Mouse (Mus musculus): Measurements from ENCODE around the gene Ptprb. TPM values are rescaled to one million over a fixed set of nuclear protein-coding genes. Genes with fewer than 3 reads are reported as not detected.

The Ptprb gene
- total and polyA plus RNA-seq, 3 experiments = not detected

- Histone ChIP-seq H3K4me3 (ENCODE audit: control insufficient read depth in 1 of 2, insufficient read depth in 1 of 2, low read depth in 2 of 2, low read length in 2 of 2) (no peak overlapping the region), H3K9me3 (replicated peaks; ENCODE audit: insufficient read depth, low read length) (no peaks in the 10 kb centered on the region), H3K27ac (ENCODE audit: control insufficient read depth, low read depth, low read length) (no peak overlapping the region), H3K36me3 (ENCODE audit: control insufficient read depth in 1 of 2, insufficient read depth in 2 of 2, low read length in 2 of 2) (no peaks in the 10 kb centered on the region), H3K4me1 (ENCODE audit: control insufficient read depth in 1 of 2, insufficient read depth in 2 of 2, low read length in 2 of 2) (no peaks in the 10 kb centered on the region), H3K79me2 (ENCODE audit: control insufficient read depth, insufficient read depth, low read length, poor library complexity) (no peaks in the 10 kb centered on the region), H3K9ac (ENCODE audit: control insufficient read depth, low read depth, low read length, poor library complexity, severe bottlenecking) (no peak overlapping the region), H3K27me3 (ENCODE audit: control insufficient read depth in 1 of 2, insufficient read depth in 2 of 2, low read length in 2 of 2) (no peaks in the 10 kb centered on the region)
- TF ChIP-seq GABPA (IDR thresholded peaks at IDR 0.05; ENCODE audit: low read depth, low read length) (no peak), KAT2A (conservative IDR thresholded peaks at IDR 0.05; ENCODE audit: low read depth, low read length) (no peak), ZKSCAN1 (IDR thresholded peaks at IDR 0.05; ENCODE audit: low read depth, low read length) (no peak), MAZ (IDR thresholded peaks at IDR 0.05; ENCODE audit: low read depth, low read length) (no peak), CHD2 (IDR thresholded peaks at IDR 0.05; ENCODE audit: low read length) (no peak), MAFK (IDR thresholded peaks at IDR 0.05; ENCODE audit: borderline replicate concordance, low read depth, low read length) (no peak), NRF1 (IDR thresholded peaks at IDR 0.05; ENCODE audit: insufficient read depth, low read depth, low read length, poor library complexity, severe bottlenecking) (no peak), E2F4 (IDR thresholded peaks at IDR 0.05; ENCODE audit: borderline replicate concordance, low read depth, low read length) (no peak), MAX (IDR thresholded peaks at IDR 0.05; ENCODE audit: low read length) (no peak), ZC3H11A (IDR thresholded peaks at IDR 0.05; ENCODE audit: low read depth, low read length) (no peak), RAD21 (IDR thresholded peaks at IDR 0.05; ENCODE audit: low read depth, low read length) (no peak), ZNF384 (IDR thresholded peaks at IDR 0.05; ENCODE audit: low read depth, low read length) (no peak), MYC (IDR thresholded peaks at IDR 0.05; ENCODE audit: low read depth, low read length) (no peak), ETS1 (IDR thresholded peaks at IDR 0.05; ENCODE audit: low read depth, low read length) (no peak), TAL1 (IDR thresholded peaks at IDR 0.05; ENCODE audit: low read length) (no peak), ZMIZ1 (IDR thresholded peaks at IDR 0.05; ENCODE audit: low read depth, low read length) (no peak), POLR2AphosphoS2 (IDR thresholded peaks at IDR 0.05; ENCODE audit: low read length) (no peak), MYB (IDR thresholded peaks at IDR 0.05; ENCODE audit: low read depth, low read length) (no peak), CTCF (IDR thresholded peaks at IDR 0.05 in 2 of 3, conservative IDR thresholded peaks at IDR 0.05 in 1 of 3; ENCODE audit: control insufficient read depth in 1 of 3, insufficient read depth in 1 of 3, low read depth in 2 of 3, low read length in 3 of 3, poor library complexity in 1 of 3, severe bottlenecking in 1 of 3) (no peak)
- DNase-seq (ENCODE audit: low read depth, low spot score) = no peak
Observed at GRCm38 (mm10) chr10:116384401-116384800, 109.1 kb downstream of the Ptprb start.

- H3K9ac ChIP-seq (ENCODE audit: control insufficient read depth, low read depth, low read length, poor library complexity, severe bottlenecking) = no peak overlapping the region
- no peaks in the 10 kb centered on the region for H3K4me1 ChIP-seq (ENCODE audit: control insufficient read depth in 1 of 2, insufficient read depth in 2 of 2, low read length in 2 of 2)
- no peak overlapping the region for H3K4me3 ChIP-seq (ENCODE audit: control insufficient read depth in 1 of 2, insufficient read depth in 1 of 2, low read depth in 2 of 2, low read length in 2 of 2)
- no peak overlapping the region for H3K27ac ChIP-seq (ENCODE audit: control insufficient read depth, low read depth, low read length)
- no peak for DNase-seq (ENCODE audit: low read depth, low spot score)
- H3K9me3 ChIP-seq (replicated peaks; ENCODE audit: insufficient read depth, low read length) = no peaks in the 10 kb centered on the region
- H3K27me3 ChIP-seq (ENCODE audit: control insufficient read depth in 1 of 2, insufficient read depth in 2 of 2, low read length in 2 of 2) = no peaks in the 10 kb centered on the region
- no peaks in the 10 kb centered on the region for H3K79me2 ChIP-seq (ENCODE audit: control insufficient read depth, insufficient read depth, low read length, poor library complexity)
- no peaks in the 10 kb centered on the region for H3K36me3 ChIP-seq (ENCODE audit: control insufficient read depth in 1 of 2, insufficient read depth in 2 of 2, low read length in 2 of 2)
- no peak for TF ChIP-seq GATA1 (IDR thresholded peaks at IDR 0.05; ENCODE audit: low read depth, low read length)
- no peak for TF ChIP-seq POLR2A (IDR thresholded peaks at IDR 0.05; ENCODE audit: control insufficient read depth in 1 of 2, insufficient read depth in 1 of 2, low read depth in 1 of 2, low read length in 2 of 2, poor library complexity in 1 of 2)
- TF ChIP-seq SMC3 (IDR thresholded peaks at IDR 0.05; ENCODE audit: low read depth, low read length) = no peak
- no peak for TF ChIP-seq TAL1 (IDR thresholded peaks at IDR 0.05; ENCODE audit: low read length)
- no peak for TF ChIP-seq EP300 (IDR thresholded peaks at IDR 0.05; ENCODE audit: low read depth in 1 of 2, low read length in 2 of 2)
- TF ChIP-seq RCOR1 (IDR thresholded peaks at IDR 0.05; ENCODE audit: low read depth, low read length) = no peak
- TF ChIP-seq ZKSCAN1 (IDR thresholded peaks at IDR 0.05; ENCODE audit: low read depth, low read length) = no peak
- no peak for TF ChIP-seq UBTF (IDR thresholded peaks at IDR 0.05; ENCODE audit: borderline replicate concordance, insufficient read depth, low read depth, low read length)
- TF ChIP-seq HCFC1 (IDR thresholded peaks at IDR 0.05; ENCODE audit: low read depth, low read length) = no peak
- no peak for TF ChIP-seq GABPA (IDR thresholded peaks at IDR 0.05; ENCODE audit: low read depth, low read length)
- no peak for TF ChIP-seq USF2 (IDR thresholded peaks at IDR 0.05; ENCODE audit: borderline replicate concordance in 1 of 2, insufficient read depth in 1 of 2, low read depth in 1 of 2, low read length in 2 of 2)
- no peak for TF ChIP-seq ZMIZ1 (IDR thresholded peaks at IDR 0.05; ENCODE audit: low read depth, low read length)
- TF ChIP-seq KAT2A (conservative IDR thresholded peaks at IDR 0.05; ENCODE audit: low read depth, low read length) = no peak
- TF ChIP-seq CHD2 (IDR thresholded peaks at IDR 0.05; ENCODE audit: low read length) = no peak
Observed at GRCm38 (mm10) chr10:116386391-116386885, 111.1 kb downstream of the Ptprb start.
